Mouse (Mus musculus): ENCODE data around the gene 1600002K03Rik. TPM values are rescaled to one million over a fixed set of nuclear protein-coding genes. Genes with fewer than 3 reads are reported as not detected.
"Not testable (repeated sequence)": the region's sequence is repeated elsewhere in the genome, so short reads cannot be mapped to it uniquely, and the experiment has no call there.

The 1600002K03Rik gene
- total RNA-seq, 2 experiments from 2014 or later, result 7.0 to 7.4 TPM

DNA sequence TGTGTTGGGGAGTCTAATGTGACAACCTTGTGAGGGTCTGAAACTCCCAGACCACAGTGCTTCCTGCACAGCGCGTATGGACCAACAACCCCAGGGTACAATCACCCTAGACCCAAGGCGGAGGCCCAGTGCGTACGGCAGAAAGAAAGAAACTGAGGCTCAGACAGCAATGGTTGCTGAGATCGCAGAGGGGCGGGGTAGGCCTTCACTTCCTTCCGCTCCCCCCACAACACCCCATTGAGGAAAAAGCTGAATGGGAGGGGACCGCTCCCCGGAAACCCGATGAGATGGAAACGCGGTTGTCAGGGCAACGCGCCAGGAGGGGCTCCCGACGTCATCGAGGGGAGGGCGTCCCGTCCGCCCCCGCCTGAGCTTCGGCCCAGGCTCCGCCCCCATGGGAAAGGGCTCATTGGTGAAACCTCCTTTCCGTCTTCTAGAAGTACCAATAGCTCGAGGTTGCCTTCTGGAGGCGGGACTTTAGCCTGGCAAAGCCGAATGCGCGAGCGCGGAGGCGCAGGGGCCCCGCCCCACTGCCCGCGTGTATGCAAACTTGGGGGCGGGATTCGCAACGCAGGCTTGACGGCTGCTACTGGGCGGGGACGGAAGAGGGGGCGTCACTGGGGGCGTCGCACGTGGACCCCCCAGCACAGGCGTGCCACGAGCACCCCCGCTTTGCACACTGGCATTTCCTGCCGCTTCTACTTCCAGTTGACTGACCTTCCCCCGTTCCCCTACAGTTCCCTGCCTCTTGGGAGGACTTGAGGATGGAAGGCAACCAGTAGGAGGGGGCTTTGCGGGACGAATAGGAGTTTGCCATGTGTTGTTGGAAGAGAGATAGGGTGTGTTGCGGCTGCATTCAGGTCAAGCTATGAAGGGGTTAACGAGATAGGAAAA lies 12.9 kb upstream of the 1600002K03Rik start:
- Histone ChIP-seq H3K4me3 (peak overlapping the region; percentile 50), H3K27ac (peak overlapping the region; percentile 89)
- no peak for TF ChIP-seq CTCF (conservative IDR thresholded peaks at IDR 0.05)
- DNase-seq (ENCODE audit: low spot score in 2 of 2), result peak; percentile 98 to 99

DNA sequence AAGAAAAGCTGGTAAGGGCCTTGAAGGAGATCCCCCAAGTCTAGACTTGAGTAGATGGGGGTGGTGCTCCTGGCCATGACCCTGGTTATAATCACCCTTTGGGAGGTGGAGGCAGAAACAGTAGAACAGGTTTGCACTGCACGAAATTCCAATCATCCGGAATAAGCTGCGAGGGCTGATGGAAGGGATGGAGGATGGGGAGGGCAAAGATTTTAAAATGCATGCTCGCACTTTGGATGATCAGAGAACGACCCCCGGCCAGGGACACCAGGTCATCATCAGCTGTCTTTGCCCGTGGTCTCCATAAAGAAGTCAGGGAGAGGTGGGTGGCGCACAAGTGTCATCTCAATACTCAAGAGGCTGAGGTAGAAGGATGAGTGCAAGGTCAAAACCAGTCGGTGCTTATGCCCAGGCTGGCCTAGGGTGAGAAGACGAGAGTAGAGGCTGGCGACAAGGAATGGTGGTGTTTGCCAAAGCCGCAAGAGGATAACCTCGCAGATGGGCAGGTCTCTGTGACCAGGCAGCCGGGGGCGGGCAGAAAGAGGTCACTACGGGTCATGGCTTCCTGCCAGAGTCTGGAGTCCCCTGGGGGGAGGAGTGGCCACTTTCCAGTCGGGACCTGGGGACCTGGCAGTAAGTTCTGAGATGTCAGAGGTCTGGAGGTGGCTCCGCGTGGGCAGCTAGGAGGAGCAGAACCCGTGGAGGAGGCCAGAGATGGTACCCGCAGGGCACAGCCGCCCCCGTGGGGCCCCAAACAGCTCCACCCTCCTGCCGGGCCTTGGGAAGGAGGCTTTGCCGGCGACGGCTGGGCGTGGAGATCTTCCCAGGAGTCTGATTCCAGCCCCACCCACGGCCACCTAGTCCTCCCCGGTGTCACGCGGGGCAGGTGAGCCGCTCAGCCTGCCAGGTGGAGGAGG lies 12.0 kb upstream of the 1600002K03Rik start:
- no peak for DNase-seq (ENCODE audit: low spot score in 2 of 2)
- Histone ChIP-seq H3K27ac (peak overlapping the region; percentile 89), H3K4me3 (peak overlapping the region; percentile 50)
- TF ChIP-seq CTCF (conservative IDR thresholded peaks at IDR 0.05), result no peak

GRCm38 (mm10) chr10:80161522-80162242 lies 11.1 kb upstream of the 1600002K03Rik start:
- Histone ChIP-seq H3K27ac (peak overlapping the region; percentile 89), H3K4me3 (no peak overlapping the region)
- no peak for DNase-seq (ENCODE audit: low spot score in 2 of 2)
- TF ChIP-seq CTCF (conservative IDR thresholded peaks at IDR 0.05), result no peak

GRCm38 (mm10) chr10:80162243-80162608 lies 10.5 kb upstream of the 1600002K03Rik start:
- H3K27ac ChIP-seq, result peak overlapping the region; percentile 89; the same call in 1 of the 2 replicates
- no peak for DNase-seq (ENCODE audit: low spot score in 2 of 2)
- TF ChIP-seq CTCF (conservative IDR thresholded peaks at IDR 0.05), result no peak

GRCm38 (mm10) chr10:80162716-80163299 lies 9.9 kb upstream of the 1600002K03Rik start:
- H3K27ac ChIP-seq, result no peak overlapping the region
- no peak for DNase-seq (ENCODE audit: low spot score in 2 of 2)

More at GRCm38 (mm10) chr10:80162243-80162608, 10.5 kb upstream of the 1600002K03Rik start:
- H3K4me3 ChIP-seq, result no peak overlapping the region

GRCm38 (mm10) chr10:80163721-80164120 lies 9.0 kb upstream of the 1600002K03Rik start:
- H3K4me3 ChIP-seq, result no peak overlapping the region
- DNase-seq (ENCODE audit: low spot score in 2 of 2), result no peak
- no peak for TF ChIP-seq CTCF (conservative IDR thresholded peaks at IDR 0.05)
- H3K27ac ChIP-seq, result peak overlapping the region; percentile 84; the same call in 1 of the 2 replicates

More at GRCm38 (mm10) chr10:80162716-80163299, 9.9 kb upstream of the 1600002K03Rik start:
- H3K4me3 ChIP-seq, result no peak overlapping the region
- no peak for TF ChIP-seq CTCF (conservative IDR thresholded peaks at IDR 0.05)

DNA sequence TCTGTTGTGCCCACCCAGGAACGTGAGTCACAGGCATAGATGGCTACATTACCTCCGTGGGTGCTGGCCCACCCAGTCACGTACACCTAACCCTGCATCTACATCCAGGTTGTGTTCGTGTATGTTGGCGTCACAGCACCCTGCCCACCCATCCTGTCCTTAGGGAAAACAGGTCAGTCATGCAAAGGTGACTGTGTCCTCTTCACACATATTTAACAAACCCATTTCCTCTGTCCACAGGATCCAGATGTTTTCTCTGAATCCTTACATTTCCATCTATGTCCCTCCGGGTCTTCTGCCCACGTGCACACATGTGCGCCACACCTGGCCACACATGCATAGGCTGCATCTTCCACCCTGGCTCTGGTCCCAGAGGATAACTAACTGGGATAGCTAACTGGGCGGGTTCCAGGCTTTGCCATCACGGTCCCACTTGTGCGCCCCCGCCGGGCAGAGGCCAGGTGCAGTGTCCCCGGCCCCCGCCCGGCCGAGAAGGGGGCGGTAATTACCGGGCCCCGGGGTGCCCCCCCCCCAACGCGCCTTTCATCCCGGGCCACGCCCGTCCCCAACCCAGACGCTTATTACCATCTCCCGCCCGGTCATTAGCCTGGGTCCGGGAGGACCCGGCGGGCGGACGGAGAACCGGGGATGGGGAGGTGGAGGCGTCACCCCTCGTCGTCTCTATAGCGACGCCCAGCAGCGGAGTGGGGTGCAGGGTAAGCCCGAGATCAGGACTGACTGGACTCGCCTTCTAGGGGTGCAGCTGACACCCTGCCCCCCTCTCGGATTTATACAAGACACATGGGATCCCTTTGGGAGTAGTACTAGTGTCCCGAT lies 8.4 kb upstream of the 1600002K03Rik start:
- DNase-seq (ENCODE audit: low spot score in 2 of 2), result no peak
- no peak for TF ChIP-seq CTCF (conservative IDR thresholded peaks at IDR 0.05)
- Histone ChIP-seq H3K27ac (peak overlapping the region; percentile 84), H3K4me3 (peak overlapping the region; percentile 61)

GRCm38 (mm10) chr10:80164998-80165344 lies 7.8 kb upstream of the 1600002K03Rik start:
- peak; percentile 94 to 96 for DNase-seq (ENCODE audit: low spot score in 2 of 2)
- H3K4me3 ChIP-seq, result peak overlapping the region; percentile 61
- TF ChIP-seq CTCF (conservative IDR thresholded peaks at IDR 0.05), result peak; percentile 100
- peak overlapping the region; percentile 84 for H3K27ac ChIP-seq

- no peak for DNase-seq (ENCODE audit: low spot score in 2 of 2)
- Histone ChIP-seq H3K27ac (peak within 1 kb of the TSS; percentile 85), H3K4me3 (peak within 1 kb of the TSS; percentile 61)
- TF ChIP-seq CTCF (conservative IDR thresholded peaks at IDR 0.05), result 0 out of 2 replicates have a peak, but pooled peaks have one; percentile 44
These were observed 7.2 kb upstream of the 1600002K03Rik start, which contains the start of gene Cirbp for GRCm38 (mm10) chr10:80165392-80166128. TSS of gene Cirbp (plus strand) at chr10:80165985.

- not testable (repeated sequence) for DNase-seq (ENCODE audit: low spot score in 2 of 2); H3K4me3 ChIP-seq
- peak overlapping the region; percentile 85 for H3K27ac ChIP-seq
These were observed 6.6 kb upstream of the 1600002K03Rik start for GRCm38 (mm10) chr10:80166136-80166535.
